Mouse (Mus musculus) cerebellum, adult 18-20 months (tissue): Measurements from ENCODE around the gene Prmt1.
"Not testable (repeated sequence)": the region's sequence is repeated elsewhere in the genome, so short reads cannot be mapped to it uniquely, and the experiment has no call there.

Experiments
- DNase-seq, 2 experiments: peaks; one replicate each; pipeline ENCODE4 v3.0.0; 2021

Gene Prmt1

DNA sequence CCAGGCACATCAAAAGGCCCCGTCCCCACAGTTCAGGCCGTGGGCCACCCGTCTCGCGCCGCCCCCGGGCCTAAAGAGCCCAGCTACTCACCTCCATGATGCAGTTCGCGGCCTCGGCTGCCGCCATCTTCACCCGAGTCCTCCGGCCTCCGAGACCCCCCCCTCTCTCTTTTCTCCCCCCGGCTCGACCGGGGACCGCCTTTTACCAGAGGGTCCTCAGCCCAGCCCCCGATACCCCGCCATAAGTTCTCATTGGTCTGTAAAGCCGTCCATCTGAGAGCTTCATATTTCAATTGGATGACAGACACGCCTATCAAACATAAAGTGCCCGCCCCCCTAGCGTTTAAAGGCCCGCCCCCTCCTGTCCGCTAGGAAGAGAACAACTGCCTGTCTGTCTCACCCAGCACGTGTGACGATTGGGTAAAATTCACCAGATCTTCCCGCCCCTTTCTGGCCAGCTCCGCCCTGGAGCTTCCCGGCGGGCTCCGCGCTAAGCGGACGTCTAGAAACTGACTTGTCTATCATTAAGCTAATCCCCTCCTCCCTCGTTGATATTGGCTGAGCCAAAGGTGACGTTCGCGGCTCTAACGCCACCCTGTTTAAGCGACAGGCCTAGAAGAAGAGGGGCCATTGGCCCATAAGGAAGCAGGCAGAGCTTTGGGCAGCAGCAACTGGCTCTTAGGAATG lies at the start of gene Prmt1:
Gene Prmt1, minus strand, starts transcription at position 377 of the 687 bp plus-strand sequence.
- DNase-seq = peak; percentile 96 to 99

DNA sequence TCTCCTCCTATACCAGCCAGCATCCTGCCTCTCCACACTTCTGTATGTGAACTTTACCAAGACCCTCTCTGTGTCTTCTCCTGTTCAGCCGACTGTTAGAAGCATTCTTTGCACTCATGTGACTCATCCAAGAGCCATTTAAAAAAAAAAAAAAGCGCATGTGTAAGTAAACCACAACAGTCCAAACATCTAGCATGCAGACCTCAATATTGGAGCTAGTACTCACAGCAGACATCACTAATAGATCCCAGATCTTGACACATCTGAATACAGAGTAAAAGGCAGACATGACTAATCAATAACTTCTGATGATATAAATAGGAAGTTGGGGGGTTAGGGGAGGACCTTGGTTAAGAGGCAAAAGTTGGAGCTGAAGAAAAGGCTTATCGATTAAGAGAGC lies 49.3 kb upstream of the Prmt1 start:
- no peak for DNase-seq

DNA sequence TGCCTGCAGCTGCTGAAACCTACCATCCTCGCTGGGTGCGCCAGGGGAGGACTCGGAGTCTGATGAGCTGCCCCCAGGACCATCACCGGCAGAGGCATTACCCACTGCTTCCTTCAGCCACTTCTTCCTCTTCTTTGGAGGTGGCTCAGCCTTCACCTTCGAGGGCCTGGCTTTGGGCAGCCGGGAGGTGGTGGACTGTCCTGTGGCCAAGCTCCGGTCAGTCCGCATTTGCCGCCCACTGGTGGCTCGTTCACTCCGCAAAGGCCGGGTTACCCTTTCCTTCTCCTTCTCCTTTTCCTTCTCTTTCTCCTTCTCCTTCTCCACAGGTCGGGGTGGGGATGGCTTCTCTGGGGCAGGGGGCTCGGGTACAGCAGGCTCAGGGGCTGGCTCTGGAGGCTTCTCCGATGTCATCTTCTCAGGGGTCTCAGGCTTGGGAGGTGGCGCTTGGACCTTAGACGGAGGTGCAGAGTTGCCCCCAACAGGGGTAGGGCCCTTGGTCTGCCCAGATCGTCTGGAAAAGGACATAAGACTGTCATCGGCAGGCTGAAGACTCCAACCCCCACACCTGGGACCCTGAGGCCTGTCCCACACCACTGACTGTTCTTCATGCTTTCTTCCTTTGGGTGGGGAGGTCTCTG lies 47.5 kb upstream of the Prmt1 start:
- no peak for DNase-seq

DNA sequence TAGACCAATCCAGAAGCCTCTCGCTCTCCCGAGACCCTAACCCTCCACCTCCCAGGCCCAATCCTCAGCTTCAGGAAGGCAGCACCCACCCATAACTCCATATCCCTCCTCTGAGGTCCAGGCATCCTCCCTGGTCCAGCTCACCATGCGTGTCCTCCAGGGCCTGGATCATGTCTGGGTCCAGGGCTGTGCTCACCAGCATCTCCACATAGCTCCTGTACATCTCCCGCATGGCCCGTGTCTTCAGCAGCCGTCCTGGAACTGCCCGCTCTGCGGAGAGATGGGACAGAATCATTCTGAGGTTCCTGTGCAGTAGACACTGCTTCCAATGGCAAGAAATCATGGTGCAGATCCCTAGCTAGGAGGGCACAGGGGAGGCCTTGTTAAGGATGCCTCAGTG lies 44.5 kb upstream of the Prmt1 start:
- no peak for DNase-seq

DNA sequence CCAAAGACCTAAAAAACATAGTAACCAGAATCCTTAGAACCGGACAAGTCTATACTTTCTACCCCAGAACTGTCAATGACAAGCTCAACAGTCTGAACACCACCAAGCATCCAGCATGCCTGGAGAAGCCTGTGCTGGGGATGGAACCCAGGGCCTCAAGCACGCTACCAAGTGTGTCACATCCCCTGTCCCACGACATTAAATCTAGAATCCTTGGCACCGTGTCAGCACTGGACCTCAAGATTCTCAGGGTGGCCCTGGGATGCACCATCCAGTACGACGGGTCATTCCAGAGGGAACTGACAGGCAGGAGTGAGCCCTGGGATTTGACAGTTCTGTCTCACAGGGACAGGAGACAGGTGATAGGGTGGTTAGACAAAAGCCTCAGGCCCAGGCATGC lies 43.6 kb upstream of the Prmt1 start:
- DNase-seq = no peak

DNA sequence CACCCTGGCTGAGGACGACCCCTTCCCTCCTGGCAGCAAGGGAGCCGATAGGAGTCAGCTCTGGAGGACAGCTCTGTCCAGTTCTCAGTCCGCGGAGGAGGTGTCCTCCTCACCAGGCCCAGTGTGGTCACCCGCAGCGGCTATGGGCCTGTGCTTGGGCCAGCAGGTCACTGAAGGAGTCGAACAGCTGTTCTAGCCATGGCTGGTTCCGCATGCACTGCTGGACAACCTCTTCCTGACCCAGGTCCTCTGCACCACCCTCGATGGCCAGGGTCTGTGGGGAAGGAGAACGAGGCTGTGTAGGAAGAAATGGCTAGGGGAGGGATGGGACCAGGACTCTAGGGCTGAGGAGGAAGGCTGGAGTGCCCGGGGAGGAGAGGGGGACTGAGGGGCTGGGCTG lies 42.0 kb upstream of the Prmt1 start:
- DNase-seq = no peak

DNA sequence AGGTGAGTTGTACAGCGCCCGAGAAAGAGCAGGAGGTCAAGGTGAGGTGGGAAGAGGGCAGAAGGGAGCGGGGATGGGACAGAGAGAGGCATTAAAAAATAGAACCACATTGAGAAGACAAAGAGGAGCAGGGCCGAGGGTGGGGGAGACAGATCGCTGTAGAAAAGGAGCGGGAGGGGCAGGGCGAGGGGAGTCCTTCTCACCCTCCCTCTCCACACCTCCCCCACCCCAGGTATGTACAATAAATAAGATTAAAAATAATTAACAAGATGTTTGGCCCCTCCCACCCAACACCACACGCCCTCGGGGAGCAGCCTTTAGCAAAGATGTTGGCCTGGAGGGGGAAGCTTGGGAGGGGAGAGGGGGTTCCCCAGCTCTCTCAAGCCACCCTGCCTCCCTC lies 41.4 kb upstream of the Prmt1 start:
- no peak for DNase-seq

DNA sequence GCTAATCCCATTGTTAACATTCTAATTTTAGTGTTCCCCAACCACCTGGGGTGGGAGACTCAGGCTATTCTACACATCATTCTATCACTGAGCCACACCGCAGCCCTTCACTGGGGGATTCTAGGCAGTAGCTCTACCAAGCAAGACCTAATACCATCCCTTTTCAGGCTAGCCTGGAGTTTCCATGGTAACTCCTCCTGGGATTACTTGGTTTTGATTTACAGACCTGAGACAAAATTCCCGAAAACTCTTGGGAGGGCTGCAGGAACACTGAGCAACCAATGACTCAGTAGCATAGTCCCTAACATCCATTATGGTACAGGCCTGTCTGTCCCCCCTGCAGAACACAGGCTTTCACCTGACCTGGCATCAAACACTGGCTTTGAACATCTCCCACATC lies 39.9 kb upstream of the Prmt1 start:
- DNase-seq = no peak

DNA sequence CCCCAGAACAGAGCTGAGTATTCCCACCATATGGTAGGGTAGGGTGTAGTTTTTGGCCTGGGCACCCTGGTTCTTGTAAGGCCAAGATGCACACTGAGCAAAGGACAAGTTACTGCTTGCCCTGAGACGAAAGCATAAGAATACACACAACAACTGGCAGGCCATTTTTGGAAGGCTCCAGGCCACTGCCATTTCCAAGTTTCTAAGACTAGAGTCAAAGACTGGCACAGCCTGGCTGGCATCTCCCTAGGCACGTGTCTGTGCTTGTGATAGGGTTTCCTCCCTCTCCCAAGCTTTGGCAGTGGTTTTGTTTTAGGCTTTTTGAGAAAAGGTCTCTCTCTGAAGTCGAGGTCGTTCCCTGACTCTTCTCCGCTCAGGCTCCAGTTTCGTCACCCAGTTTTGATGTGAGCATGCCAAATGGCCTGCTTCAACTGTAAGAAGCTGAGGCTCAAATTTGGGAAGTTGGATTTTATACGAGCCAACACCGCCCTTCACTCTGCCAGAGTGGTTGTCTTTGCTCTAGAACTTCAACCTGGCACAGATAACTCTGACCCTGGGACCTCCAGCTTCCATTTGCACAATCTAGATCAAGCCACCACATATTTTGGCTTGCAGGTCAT lies 39.3 kb upstream of the Prmt1 start:
- no peak for DNase-seq

DNA sequence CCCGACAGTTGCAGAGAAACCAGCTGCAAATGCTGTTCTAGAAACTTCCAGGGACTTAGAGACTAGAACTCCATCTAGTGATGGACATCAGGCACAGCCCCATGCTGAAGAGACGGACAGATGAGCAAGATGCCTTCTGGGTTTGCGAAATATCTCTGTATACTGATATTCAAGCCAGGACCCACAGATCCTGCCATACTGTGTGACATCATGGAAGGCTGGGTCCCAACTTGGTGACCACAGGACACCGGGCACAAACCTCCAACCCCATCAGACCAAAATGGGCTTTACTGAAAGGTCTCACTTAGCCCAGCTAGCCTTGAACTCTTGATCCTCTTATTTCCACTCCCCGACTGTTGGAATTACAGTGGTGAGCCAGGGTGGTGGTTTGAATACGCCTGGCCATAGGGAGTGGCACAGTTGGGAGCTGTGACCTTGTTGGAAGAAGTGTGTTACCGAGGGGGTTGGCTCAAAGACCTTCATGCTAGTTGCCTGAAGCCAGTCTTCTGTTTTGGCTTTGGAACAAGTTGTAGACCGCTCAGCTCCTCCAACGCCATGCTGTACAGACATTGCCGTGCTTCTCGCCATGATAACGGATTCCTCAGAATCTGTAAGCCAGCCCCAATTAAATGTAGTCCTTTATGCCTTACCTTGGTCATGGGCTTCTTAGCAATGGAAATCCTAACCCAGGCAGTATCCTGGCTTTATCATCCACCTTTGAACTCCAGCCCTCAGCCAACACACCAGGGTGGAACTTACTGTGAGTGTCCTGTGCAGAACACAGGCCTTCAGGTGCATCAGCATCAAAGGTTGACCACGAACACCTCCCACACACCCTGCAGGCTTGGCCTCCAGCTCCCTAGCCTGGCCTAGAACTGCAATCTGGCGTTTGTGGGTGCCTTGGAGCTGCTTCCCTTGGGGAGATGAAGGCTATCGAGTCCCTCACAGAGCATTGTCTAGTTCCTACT lies 38.2 kb upstream of the Prmt1 start:
- DNase-seq = no peak

DNA sequence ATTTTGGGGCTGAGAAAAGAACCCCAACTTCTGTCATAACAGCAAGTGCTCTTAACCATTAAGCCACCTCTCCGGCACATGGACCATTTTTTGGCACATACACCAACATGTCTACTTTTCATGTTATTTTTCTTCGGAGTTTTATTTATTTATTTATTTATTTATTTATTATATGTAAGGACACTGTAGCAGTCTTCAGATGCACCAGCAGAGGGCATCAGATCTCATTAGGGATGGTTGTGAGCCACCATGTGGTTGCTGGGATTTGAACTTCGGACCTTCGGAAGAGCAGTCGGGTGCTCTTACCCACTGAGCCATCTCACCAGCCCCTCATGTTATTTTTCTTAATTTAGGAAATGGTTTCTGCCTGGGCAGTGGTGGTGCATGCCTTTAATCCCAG lies 37.3 kb upstream of the Prmt1 start:
- not testable (repeated sequence) for DNase-seq

DNA sequence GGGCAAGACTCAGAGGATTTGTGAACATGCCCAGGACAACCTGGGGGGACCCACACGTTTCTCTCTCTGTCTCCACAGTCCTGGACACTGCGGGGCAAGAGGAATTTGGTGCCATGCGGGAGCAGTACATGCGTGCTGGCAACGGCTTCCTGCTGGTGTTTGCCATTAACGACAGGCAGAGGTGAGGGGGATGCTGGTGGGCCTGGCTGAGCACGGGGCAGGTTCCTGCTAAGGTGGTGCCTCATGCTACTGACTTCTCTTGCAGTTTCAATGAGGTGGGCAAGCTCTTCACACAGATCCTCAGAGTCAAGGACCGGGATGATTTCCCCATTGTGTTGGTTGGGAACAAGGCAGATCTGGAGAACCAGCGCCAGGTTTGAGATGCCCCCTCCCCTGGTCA lies 33.9 kb upstream of the Prmt1 start:
- DNase-seq = no peak

DNA sequence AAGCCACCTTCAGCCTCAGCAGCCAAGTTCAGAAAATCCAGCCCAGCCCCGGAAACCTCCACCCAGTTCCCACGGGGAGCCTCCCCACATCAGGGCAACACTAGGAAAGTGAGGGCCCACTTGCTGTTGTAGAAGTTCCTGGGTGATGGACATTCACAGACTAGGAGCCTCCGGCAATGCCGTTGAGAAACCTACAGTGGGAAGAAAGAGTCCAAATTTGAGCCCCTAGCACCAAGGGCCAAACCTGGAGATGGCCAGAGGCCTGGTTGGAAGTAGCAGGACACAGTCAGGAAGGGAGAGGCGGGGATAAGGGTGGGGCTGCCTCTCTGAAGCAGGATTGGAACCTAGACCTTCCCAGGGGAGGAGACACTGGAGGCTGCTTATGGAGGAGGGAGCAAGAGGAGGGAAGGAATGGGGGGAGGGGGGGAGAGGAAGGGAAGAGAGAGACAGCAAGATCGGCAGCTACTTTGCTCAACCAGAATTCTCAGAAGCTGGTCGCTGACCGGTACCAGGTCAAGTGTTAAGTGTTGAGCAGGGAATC lies 32.7 kb upstream of the Prmt1 start:
- DNase-seq = no peak

DNA sequence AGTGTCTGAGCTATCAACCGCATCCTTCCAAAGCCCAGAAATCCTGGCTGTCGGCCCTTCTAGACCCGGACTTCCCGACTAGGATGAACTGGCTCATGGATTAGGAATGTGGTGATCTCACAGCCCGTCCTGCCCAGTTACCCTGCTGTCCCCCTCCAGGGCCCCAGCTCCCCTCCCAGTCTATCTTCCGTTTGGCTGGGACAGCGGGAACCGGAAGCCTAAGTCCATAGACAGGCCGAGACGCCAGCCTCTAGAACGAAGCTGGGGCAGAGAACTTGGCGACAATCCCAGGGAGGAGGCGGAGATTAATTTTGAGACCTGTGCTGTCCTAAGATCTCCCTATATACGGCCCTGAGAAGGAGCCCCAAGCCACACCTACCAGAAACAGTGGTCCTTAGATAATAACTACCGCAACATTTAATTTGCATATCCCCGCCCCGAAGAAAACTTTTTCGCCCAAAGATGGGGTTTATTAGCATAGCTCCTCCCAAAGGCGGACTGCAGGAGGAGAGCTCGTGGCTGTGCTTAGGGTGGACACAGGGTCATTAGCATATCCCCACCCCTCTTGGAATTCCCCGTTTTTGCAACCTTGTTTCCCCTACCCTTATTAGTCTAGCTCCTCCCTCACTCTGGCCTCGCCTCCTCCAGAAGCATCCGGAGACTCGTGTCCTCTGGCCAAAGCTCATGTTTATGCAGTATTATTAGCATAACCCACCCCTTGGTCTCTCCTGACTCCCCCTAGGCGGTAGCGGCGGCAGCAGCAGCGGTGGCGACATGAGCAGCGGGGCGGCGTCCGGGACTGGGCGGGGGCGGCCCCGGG lies 31.1 kb upstream of the Prmt1 start, which contains the start of gene Rras:
Gene Rras, plus strand, starts transcription at position 720 of the 820 bp plus-strand sequence.
- peak; percentile 70 to 88 for DNase-seq

DNA sequence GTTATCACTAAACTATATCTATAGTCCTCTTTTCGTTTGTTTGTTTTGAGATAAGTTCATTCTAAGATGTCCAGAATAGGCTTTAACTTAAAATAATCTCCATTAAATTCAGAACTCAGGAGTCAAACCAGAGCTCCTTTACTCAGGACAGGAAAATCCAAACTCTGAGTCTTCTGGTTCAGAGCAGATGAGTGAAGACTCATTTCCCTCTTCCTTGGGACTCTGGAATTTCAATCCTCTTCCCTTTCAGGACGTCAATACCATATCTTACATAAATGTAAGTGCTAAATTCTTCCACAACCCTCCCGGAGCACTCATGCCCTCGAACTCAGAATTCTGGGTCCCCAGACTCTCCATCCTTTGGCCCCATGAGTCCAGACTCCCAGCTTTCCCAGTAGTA lies 30.4 kb upstream of the Prmt1 start:
- no peak for DNase-seq

DNA sequence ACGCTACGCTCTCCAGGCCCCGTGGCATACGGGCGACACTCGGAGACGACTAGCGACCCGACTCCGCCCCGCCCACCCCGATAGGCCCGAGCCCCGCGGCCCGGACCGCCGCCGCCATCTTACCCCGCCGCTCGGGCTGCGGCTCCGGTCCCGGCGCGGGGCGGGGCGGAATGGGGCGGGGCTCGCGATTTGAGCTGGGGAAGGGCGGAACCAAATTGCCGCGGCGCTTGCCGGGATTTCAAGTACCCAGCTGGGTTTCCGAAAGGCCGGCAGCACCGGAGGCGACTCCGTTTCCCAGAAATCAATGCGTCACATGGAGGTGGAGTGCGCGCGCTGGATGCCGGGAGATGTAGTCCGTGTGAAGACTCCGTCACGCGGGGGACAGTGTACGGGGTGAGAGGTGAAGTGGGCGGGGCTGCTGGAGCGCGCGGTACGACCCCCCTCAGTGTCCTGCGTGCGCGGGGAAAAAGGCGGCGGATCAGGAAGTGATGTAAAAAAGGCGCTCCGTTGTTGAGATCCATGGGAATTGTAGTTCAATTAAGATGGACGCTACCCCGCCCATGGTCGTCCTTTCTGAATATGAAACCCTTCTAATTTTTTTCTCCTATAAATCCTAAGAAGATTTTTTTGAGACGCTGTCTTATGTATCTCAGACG lies 29.7 kb upstream of the Prmt1 start, which contains the start of gene Scaf1:
Gene Scaf1, minus strand, starts transcription at position 407 of the 656 bp plus-strand sequence.
- DNase-seq = peak; percentile 99 to 100

DNA sequence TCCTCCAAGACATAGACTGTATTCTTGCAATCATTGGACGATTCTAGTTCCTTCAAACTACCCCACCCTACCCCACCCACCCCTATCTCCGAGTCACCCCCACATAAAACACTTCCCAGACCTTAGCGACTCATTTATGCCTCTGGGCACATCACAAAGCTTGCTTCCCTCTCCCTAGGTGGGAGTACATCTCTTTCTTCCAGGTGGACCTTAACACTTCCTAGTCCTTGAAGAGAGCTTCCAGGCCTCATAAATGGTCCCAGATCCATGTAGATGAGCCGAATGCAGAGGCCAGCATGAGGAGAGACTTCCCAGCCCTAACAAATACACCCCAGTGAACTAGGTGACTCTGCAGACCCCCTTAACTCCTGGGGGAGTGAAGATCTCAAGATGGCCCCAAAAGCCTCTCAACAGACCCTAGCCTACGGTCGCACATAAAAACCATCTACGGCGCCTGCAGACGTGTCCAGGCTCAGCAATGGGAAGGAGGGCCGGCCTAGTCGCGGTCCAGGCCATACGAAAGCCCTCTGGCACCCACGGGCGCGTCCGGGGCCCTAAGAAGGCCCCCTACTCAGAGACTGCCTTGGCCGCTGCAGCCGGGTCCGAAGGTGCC lies 29.1 kb upstream of the Prmt1 start:
- DNase-seq = no peak

DNA sequence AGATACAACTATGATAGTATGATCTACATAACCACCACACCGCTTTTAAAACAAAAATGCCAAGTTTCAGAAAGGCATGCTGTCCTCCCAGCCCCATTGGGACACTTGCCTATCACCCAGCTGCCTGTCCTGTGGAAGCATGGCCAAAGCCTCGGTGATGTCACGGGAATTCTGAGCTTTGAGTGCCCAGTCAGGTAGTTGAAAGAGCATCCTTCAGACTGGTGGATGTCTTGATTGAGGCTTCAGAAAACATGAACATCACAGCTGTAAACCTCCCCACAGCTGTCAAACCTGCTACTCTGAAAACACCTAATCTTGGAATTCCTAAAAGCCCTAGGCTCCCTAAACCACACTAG lies 27.7 kb upstream of the Prmt1 start:
- no peak for DNase-seq

DNA sequence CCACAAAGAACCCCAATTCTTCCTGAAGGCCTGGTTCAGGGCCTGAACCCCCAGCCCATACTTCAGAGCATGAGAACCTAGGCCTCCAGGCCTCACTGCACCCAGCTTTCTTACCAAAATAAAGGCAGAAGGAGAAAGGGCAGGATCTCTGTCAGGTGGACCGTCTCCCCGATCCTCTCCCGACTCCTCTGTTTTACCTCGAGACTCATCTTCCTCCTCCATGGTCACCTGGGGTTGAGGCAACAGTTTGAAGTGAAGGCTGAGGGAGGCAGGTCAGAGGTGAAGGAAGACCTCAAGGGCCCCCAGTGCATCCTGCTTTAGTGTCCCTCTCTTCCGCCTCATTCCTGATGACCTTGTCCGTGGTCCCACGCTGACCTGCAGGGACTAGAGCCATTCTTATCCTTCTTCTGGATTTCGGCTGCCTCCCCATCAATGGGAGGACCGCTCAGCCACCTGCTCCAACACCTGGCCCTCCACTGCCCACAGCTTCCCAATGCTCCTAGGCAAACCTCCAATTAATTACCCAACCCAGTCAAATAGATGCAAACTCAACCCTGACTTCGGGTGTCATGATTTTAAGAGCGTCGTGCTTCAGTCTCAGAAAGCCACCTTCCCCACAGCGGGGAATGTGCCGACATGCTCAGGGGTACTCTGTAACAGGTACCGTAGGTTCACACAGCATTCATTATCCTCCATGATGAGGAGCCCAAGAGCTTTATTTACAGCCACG lies 27.2 kb upstream of the Prmt1 start:
- DNase-seq = peak in 1 of 2 experiments; percentile 2

DNA sequence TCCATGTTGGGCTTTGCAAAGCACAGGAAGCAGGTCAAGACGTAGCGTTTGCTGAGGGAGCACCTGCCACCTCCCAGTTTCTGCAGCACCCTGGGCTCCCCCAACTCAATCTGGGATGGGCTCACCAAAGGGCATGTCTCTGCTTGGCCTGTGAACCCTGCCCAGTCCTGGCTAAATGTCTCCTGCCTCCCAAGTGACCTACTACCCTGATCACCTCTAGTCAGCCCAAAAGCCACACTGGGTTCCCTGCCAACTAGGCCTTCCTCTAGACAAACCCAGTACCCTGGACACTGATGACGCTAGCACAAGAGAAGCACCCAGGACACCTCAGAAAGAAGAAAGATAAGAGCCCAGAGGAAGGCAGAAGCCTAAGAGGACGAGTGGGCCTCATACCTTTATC lies 26.5 kb upstream of the Prmt1 start:
- no peak for DNase-seq
